Mouse (Mus musculus) forebrain, postnatal 0 days (tissue): ENCODE data around the gene Btg2. TPM values are rescaled to one million over a fixed set of nuclear protein-coding genes. Genes with fewer than 3 reads are reported as not detected.

ENCODE experiments used
- ATAC-seq: fragments of 200-750 bp; cut with Nextera tagmentation; 2 replicates; pipeline ENCODE4 v1.8.0; 2017; ENCODE audit warnings: mild to moderate bottlenecking, moderate library complexity
- DNase-seq: peaks from one replicate; pipeline ENCODE4 v3.0.0-alpha.2; 2015
- H3K27ac ChIP-seq: fragments of 300-500 bp; sonication (generic); 2 replicates; pipeline ENCODE4 v1.5.1; 2014; ENCODE audit warnings: low read depth, mild to moderate bottlenecking, antibody characterized with exemption, low read length, moderate library complexity, mixed read lengths
- H3K27me3 ChIP-seq: fragments of 300-500 bp; sonication (generic); 2 replicates; pipeline ENCODE4 v1.6.1; 2014; ENCODE audit warnings: mild to moderate bottlenecking, low read length, mixed read lengths; ENCODE audit not compliant: insufficient read depth
- H3K36me3 ChIP-seq: fragments of 300-500 bp; sonication (generic); 2 replicates; pipeline ENCODE4 v1.6.1; 2014; ENCODE audit warnings: mild to moderate bottlenecking, moderate library complexity; ENCODE audit not compliant: insufficient read depth
- H3K4me1 ChIP-seq: fragments of 300-500 bp; sonication (generic); 2 replicates; pipeline ENCODE4 v1.6.1; 2014; ENCODE audit warnings: antibody characterized with exemption; ENCODE audit not compliant: insufficient read depth
- H3K4me2 ChIP-seq: fragments of 300-500 bp; sonication (generic); 2 replicates; pipeline ENCODE4 v1.6.1; 2014; ENCODE audit warnings: low read depth, mild to moderate bottlenecking, moderate library complexity
- H3K4me3 ChIP-seq: fragments of 300-500 bp; sonication (generic); 2 replicates; pipeline ENCODE4 v1.5.1; 2014; ENCODE audit warnings: low read depth, low read length, mixed read lengths
- H3K9ac ChIP-seq: fragments of 300-500 bp; sonication (generic); 2 replicates; pipeline ENCODE4 v1.6.1; 2014; ENCODE audit warnings: mild to moderate bottlenecking
- H3K9me3 ChIP-seq: fragments of 300-500 bp; sonication (generic); 2 replicates; pipeline ENCODE4 v1.6.1; 2016; ENCODE audit warnings: low read length
- CTCF ChIP-seq: sonication (generic); IDR thresholded peaks from 2 replicates; pipeline ENCODE4 v1.5.1; 2016; ENCODE audit warnings: antibody characterized with exemption, control low read depth, low read depth
- WGBS: fragments of 180-500 bp; shearing (Covaris S2); extraction: QIAGEN DNeasy Blood & Tissue Kit; methylation state at CpG from one replicate; pipeline ENCODE4 v1.1.7; 2014; 5-methylcytosine and 5-hydroxymethylcytosine counted together
- polyA plus RNA-seq: library from polyadenylated mRNA; unstranded; fragments of >200 nt; fragmentation: Nextera tagmentation; extraction: Ambion mirVana; gene quantifications from 2 replicates; pipeline ENCODE4 v1.2.1, GENCODE M21; 2015
- total RNA-seq: library from RNA; depleted of rRNA; stranded (reverse); fragments of >200 nt; gene quantifications from 2 replicates; pipeline ENCODE4 v1.2.3, GENCODE M21; 2014

Gene Btg2
- total and polyA plus RNA-seq, 2 experiments from 2014 or later: 11.9 to 12.0 TPM

- Histone ChIP-seq H3K27me3 (no peaks in the 10 kb centered on the region), H3K9ac (no peak overlapping the region), H3K4me3 (no peak overlapping the region), H3K36me3 (no peaks in the 10 kb centered on the region), H3K9me3 (no peaks in the 10 kb centered on the region), H3K4me1 (no peaks in the 10 kb centered on the region), H3K27ac (no peak overlapping the region), H3K4me2 (no peak overlapping the region)
- no peak for DNase-seq
- ATAC-seq: no peak
- 84% methylated on average over 6 of the region's 6 CpGs for WGBS
- TF ChIP-seq CTCF: no peak
Measured at GRCm38 (mm10) chr1:134047431-134047830, 31.5 kb downstream of the Btg2 start.

GRCm38 (mm10) chr1:134046387-134046786, 32.5 kb downstream of the Btg2 start:
- H3K4me3 ChIP-seq: peak overlapping the region; percentile 25
- H3K27ac ChIP-seq: no peak overlapping the region
- DNase-seq (peak; percentile 34), ATAC-seq (peak; percentile 21; the same call in 1 of the 2 replicates)
- H3K4me2 ChIP-seq: peak overlapping the region; percentile 49
- no peaks in the 10 kb centered on the region for H3K27me3 ChIP-seq
- no peak for TF ChIP-seq CTCF
- 19% methylated on average over 23 of the region's 23 CpGs for WGBS
- H3K4me1 ChIP-seq: no peaks in the 10 kb centered on the region
- no peaks in the 10 kb centered on the region for H3K36me3 ChIP-seq
- H3K9ac ChIP-seq: peak overlapping the region; percentile 45
- H3K9me3 ChIP-seq: no peaks in the 10 kb centered on the region

- H3K9ac ChIP-seq: no peak overlapping the region
- H3K27me3 ChIP-seq: no peaks in the 10 kb centered on the region
- ATAC-seq: peak; percentile 85
- H3K4me3 ChIP-seq: peak overlapping the region; percentile 25
- H3K9me3 ChIP-seq: no peaks in the 10 kb centered on the region
- no peaks in the 10 kb centered on the region for H3K4me1 ChIP-seq
- peak; percentile 93 for DNase-seq
- 4% methylated on average over 8 of the region's 9 CpGs for WGBS
- H3K27ac ChIP-seq: no peak overlapping the region
- no peaks in the 10 kb centered on the region for H3K36me3 ChIP-seq
- peak overlapping the region; percentile 49 for H3K4me2 ChIP-seq
- TF ChIP-seq CTCF: peak; percentile 93
Measured at GRCm38 (mm10) chr1:134045971-134046370, 32.9 kb downstream of the Btg2 start.

- no peak overlapping the region for H3K4me3 ChIP-seq
- H3K4me2 ChIP-seq: no peak overlapping the region
- no peaks in the 10 kb centered on the region for H3K9me3 ChIP-seq
- no peak for TF ChIP-seq CTCF
- no peaks in the 10 kb centered on the region for H3K4me1 ChIP-seq
- no peak overlapping the region for H3K27ac ChIP-seq
- no peak for ATAC-seq
- no peak overlapping the region for H3K9ac ChIP-seq
- no peaks in the 10 kb centered on the region for H3K36me3 ChIP-seq
- WGBS: 94% methylated on average over 6 of the region's 6 CpGs
- H3K27me3 ChIP-seq: no peaks in the 10 kb centered on the region
- DNase-seq: no peak
Measured at GRCm38 (mm10) chr1:134044805-134045204, 34.1 kb downstream of the Btg2 start.

GRCm38 (mm10) chr1:134042341-134042740, 36.6 kb downstream of the Btg2 start:
- Histone ChIP-seq H3K4me2 (no peak overlapping the region), H3K9ac (no peak overlapping the region), H3K36me3 (no peaks in the 10 kb centered on the region), H3K4me1 (no peaks in the 10 kb centered on the region), H3K27ac (no peak overlapping the region), H3K4me3 (no peak overlapping the region), H3K27me3 (no peaks in the 10 kb centered on the region), H3K9me3 (no peaks in the 10 kb centered on the region)
- ATAC-seq (no peak), DNase-seq (no peak)
- no peak for TF ChIP-seq CTCF
- 22% methylated on average over 1 of the region's 1 CpGs for WGBS

- Histone ChIP-seq H3K4me1 (no peaks in the 10 kb centered on the region), H3K4me2 (no peak overlapping the region), H3K9ac (no peak overlapping the region), H3K4me3 (no peak overlapping the region), H3K27ac (no peak overlapping the region), H3K27me3 (no peaks in the 10 kb centered on the region), H3K36me3 (no peaks in the 10 kb centered on the region), H3K9me3 (no peaks in the 10 kb centered on the region)
- DNase-seq (no peak), ATAC-seq (no peak)
- no peak for TF ChIP-seq CTCF
- WGBS: 76% methylated on average over 2 of the region's 2 CpGs
Measured at GRCm38 (mm10) chr1:134041900-134042299, 37.0 kb downstream of the Btg2 start.

- ATAC-seq (no peak), DNase-seq (no peak)
- Histone ChIP-seq H3K4me1 (no peaks in the 10 kb centered on the region), H3K36me3 (no peaks in the 10 kb centered on the region), H3K27me3 (no peaks in the 10 kb centered on the region), H3K27ac (no peak overlapping the region), H3K4me3 (no peak overlapping the region), H3K9me3 (no peaks in the 10 kb centered on the region), H3K4me2 (no peak overlapping the region), H3K9ac (no peak overlapping the region)
- no peak for TF ChIP-seq CTCF
- 82% methylated on average over 2 of the region's 2 CpGs for WGBS
Measured at GRCm38 (mm10) chr1:134039361-134039760, 39.6 kb downstream of the Btg2 start.

GRCm38 (mm10) chr1:134038336-134038735, 40.6 kb downstream of the Btg2 start:
- Histone ChIP-seq H3K4me3 (no peak overlapping the region), H3K27me3 (no peaks in the 10 kb centered on the region), H3K36me3 (no peaks in the 10 kb centered on the region), H3K9ac (no peak overlapping the region), H3K4me2 (no peak overlapping the region), H3K27ac (no peak overlapping the region), H3K9me3 (no peaks in the 10 kb centered on the region), H3K4me1 (no peaks in the 10 kb centered on the region)
- TF ChIP-seq CTCF: no peak
- WGBS: 86% methylated on average over 4 of the region's 4 CpGs
- ATAC-seq (no peak), DNase-seq (no peak)
